12 mouse cellular contexts compared by ENCODE assay signal in genomic region chr6:82755338-82755737, GRCm38 (mm10). TPM values are rescaled to one million over a fixed set of nuclear protein-coding genes. Genes with fewer than 3 reads are reported as not detected.
DNase-seq lines count a peak whose midpoint lies in the region; ATAC-seq and TF ChIP-seq lines count a peak whose summit lies in the region.
"Had no signal": no experiment of that assay in that cellular context is flagged by ENCODE, and none has a peak within 500 bp of the region (broad histone marks: within the 10 kb centered on the region; RNA-seq: fewer than 3 reads in every experiment).

No protein-coding gene starts in this region.

- no peak for TF ChIP-seq EP300 in heart, adult 2 months (IDR thresholded peaks at IDR 0.05; ENCODE audit: insufficient read depth, low read depth, low read length)
- TF ChIP-seq EP300 in liver, postnatal 0 days (IDR thresholded peaks at IDR 0.05; ENCODE audit: low read depth) = no peak

- no peak overlapping the region for H3K4me2 ChIP-seq in liver, postnatal 0 days (ENCODE audit: low read depth, low read length)
- no peak overlapping the region for H3K4me2 ChIP-seq in liver, embryonic 11.5 days
- no peak overlapping the region for H3K4me2 ChIP-seq in midbrain, embryonic 14.5 days (ENCODE audit: low read length)
- H3K4me2 ChIP-seq: hindbrain, embryonic 15.5 days; liver, embryonic 15.5 days had no signal

- intact Hi-C loops in heart, adult 2 months (cut with DNase I) = loop anchor here (2.0 kb wide), 1 partner anchor 17 kb away; no protein-coding TSS in a partner anchor
- intact Hi-C loops in heart, postnatal 36 days (cut with DNase I) = no loop called here

- no peaks in the 10 kb centered on the region for H3K27me3 ChIP-seq in heart, adult 2 months (ENCODE audit: control insufficient read depth, insufficient read depth, low read length)
- no peaks in the 10 kb centered on the region for H3K27me3 ChIP-seq in liver, postnatal 0 days (ENCODE audit: insufficient read depth, low read length)
- H3K27me3 ChIP-seq in liver, embryonic 11.5 days (replicated peaks; ENCODE audit: control insufficient read depth, insufficient read depth, low read length) = no peaks in the 10 kb centered on the region
- H3K27me3 ChIP-seq in E14TG2a.4 (ENCODE audit: insufficient read depth, low read length) = no peaks in the 10 kb centered on the region
- no peaks in the 10 kb centered on the region for H3K27me3 ChIP-seq in midbrain, embryonic 14.5 days (ENCODE audit: control insufficient read depth, insufficient read depth, low read length)
- H3K27me3 ChIP-seq: hindbrain, embryonic 15.5 days; liver, embryonic 15.5 days had no signal

- no peak for DNase-seq in heart, adult 2 months
- DNase-seq in heart, postnatal 36 days = no peak
- no peak for DNase-seq in liver, postnatal 0 days
- DNase-seq in liver, embryonic 11.5 days (ENCODE audit: low spot score) = no peak
- no peak for DNase-seq in adrenal gland, adult (ENCODE audit: inconsistent age in 2 of 2, low spot score in 1 of 2)
- no peak for DNase-seq in midbrain, embryonic 14.5 days
- DNase-seq: kidney, postnatal 10 days; thymus, postnatal 36 days had no signal

- TF ChIP-seq POLR2A in heart, adult 2 months (IDR thresholded peaks at IDR 0.05; ENCODE audit: insufficient read depth, low read depth, low read length) = no peak

- WGBS in heart, adult 2 months = 49% methylated on average over 2 of the region's 2 CpGs
- 52% methylated on average over 2 of the region's 2 CpGs for WGBS in liver, postnatal 0 days (ENCODE audit: insufficient replicate concordance)
- WGBS in liver, embryonic 11.5 days = 42% methylated on average over 2 of the region's 2 CpGs
- 48% methylated on average over 2 of the region's 2 CpGs for WGBS in midbrain, embryonic 14.5 days

- no peak overlapping the region for H3K9ac ChIP-seq in heart, adult 2 months (ENCODE audit: low read depth, low read length)
- H3K9ac ChIP-seq in liver, postnatal 0 days (replicated peaks) = no peak overlapping the region
- H3K9ac ChIP-seq in liver, embryonic 11.5 days (ENCODE audit: low read depth, low read length) = no peak overlapping the region
- no peak overlapping the region for H3K9ac ChIP-seq in midbrain, embryonic 14.5 days (replicated peaks; ENCODE audit: low read length)
- H3K9ac ChIP-seq: hindbrain, embryonic 15.5 days; liver, embryonic 15.5 days had no signal

- H3K36me3 ChIP-seq in heart, adult 2 months (ENCODE audit: control insufficient read depth, insufficient read depth, low read length) = peaks cover 10% of the 10 kb centered on the region
- H3K36me3 ChIP-seq in liver, postnatal 0 days (replicated peaks; ENCODE audit: insufficient read depth, low read length) = peaks cover 6% of the 10 kb centered on the region; the same call in 1 of the 2 replicates
- peaks cover 9% of the 10 kb centered on the region for H3K36me3 ChIP-seq in liver, embryonic 11.5 days (ENCODE audit: control insufficient read depth, insufficient read depth, low read length)
- peaks cover 99% of the 10 kb centered on the region for H3K36me3 ChIP-seq in E14TG2a.4 (ENCODE audit: insufficient read depth, low read length)
- no peaks in the 10 kb centered on the region for H3K36me3 ChIP-seq in midbrain, embryonic 14.5 days (ENCODE audit: control insufficient read depth, insufficient read depth, low read length)
- H3K36me3 ChIP-seq: hindbrain, embryonic 15.5 days had no signal

- peak overlapping the region; percentile 93 for H3K27ac ChIP-seq in heart, adult 2 months
- no peak overlapping the region for H3K27ac ChIP-seq in liver, postnatal 0 days (ENCODE audit: low read depth)
- H3K27ac ChIP-seq in liver, embryonic 11.5 days (ENCODE audit: low read depth, low read length) = no peak overlapping the region
- H3K27ac ChIP-seq in brown adipose tissue, adult 24 weeks (replicated peaks; ENCODE audit: low read depth, low read length) = 0 out of 2 replicates have a peak overlapping the region, but pooled peaks have one; percentile 83
- H3K27ac ChIP-seq in midbrain, embryonic 14.5 days (replicated peaks; ENCODE audit: low read depth, low read length) = no peak overlapping the region
- H3K27ac ChIP-seq: hindbrain, embryonic 15.5 days; liver, embryonic 15.5 days had no signal

- peaks cover 11% of the 10 kb centered on the region for H3K4me1 ChIP-seq in heart, adult 2 months (ENCODE audit: control insufficient read depth, insufficient read depth, low read length)
- H3K4me1 ChIP-seq in liver, postnatal 0 days (ENCODE audit: insufficient read depth) = peaks cover 10% of the 10 kb centered on the region
- peaks cover 21% of the 10 kb centered on the region for H3K4me1 ChIP-seq in liver, embryonic 11.5 days (replicated peaks; ENCODE audit: control insufficient read depth, insufficient read depth, low read length)
- peaks cover 94% of the 10 kb centered on the region for H3K4me1 ChIP-seq in E14TG2a.4 (replicated peaks; ENCODE audit: low read depth, low read length)
- H3K4me1 ChIP-seq in brown adipose tissue, adult 24 weeks (ENCODE audit: control insufficient read depth, insufficient read depth, insufficient read length, low read length) = peaks cover 30% of the 10 kb centered on the region
- H3K4me1 ChIP-seq in midbrain, embryonic 14.5 days (ENCODE audit: control insufficient read depth, insufficient read depth, low read length) = no peaks in the 10 kb centered on the region
- H3K4me1 ChIP-seq: hindbrain, embryonic 15.5 days had no signal

- no peaks in the 10 kb centered on the region for H3K9me3 ChIP-seq in liver, postnatal 0 days (ENCODE audit: low read length)
- no peaks in the 10 kb centered on the region for H3K9me3 ChIP-seq in liver, embryonic 11.5 days (ENCODE audit: control insufficient read depth, low read length)
- H3K9me3 ChIP-seq in E14TG2a.4 (ENCODE audit: low read length) = no peaks in the 10 kb centered on the region
- H3K9me3 ChIP-seq in midbrain, embryonic 14.5 days (ENCODE audit: control insufficient read depth, low read length) = no peaks in the 10 kb centered on the region
- H3K9me3 ChIP-seq: hindbrain, embryonic 15.5 days; liver, embryonic 15.5 days had no signal

- H3K79me2 ChIP-seq in heart, adult 2 months (replicated peaks; ENCODE audit: control insufficient read depth, insufficient read depth, low read length) = no peaks in the 10 kb centered on the region

- peak; percentile 70 for TF ChIP-seq CTCF in heart, adult 2 months (IDR thresholded peaks at IDR 0.05)
- peak; percentile 71 for TF ChIP-seq CTCF in liver, postnatal 0 days (IDR thresholded peaks at IDR 0.05; ENCODE audit: low read depth)
- TF ChIP-seq CTCF in E14TG2a.4 (conservative IDR thresholded peaks at IDR 0.05; ENCODE audit: low read length) = peak; percentile 89

- ATAC-seq in liver, postnatal 0 days = no peak
- no peak for ATAC-seq in liver, embryonic 11.5 days (replicated peaks; ENCODE audit: low FRiP score)
- no peak for ATAC-seq in midbrain, embryonic 14.5 days (ENCODE audit: low FRiP score, low TSS enrichment)

- no peak overlapping the region for H3K4me3 ChIP-seq in heart, adult 2 months
- H3K4me3 ChIP-seq in liver, postnatal 0 days (ENCODE audit: low read depth, low read length) = no peak overlapping the region
- no peak overlapping the region for H3K4me3 ChIP-seq in liver, embryonic 11.5 days (ENCODE audit: low read depth, low read length)
- no peak overlapping the region for H3K4me3 ChIP-seq in E14TG2a.4 (replicated peaks; ENCODE audit: low read length)
- H3K4me3 ChIP-seq in brown adipose tissue, adult 24 weeks (ENCODE audit: insufficient read depth, low read depth, low read length) = no peak overlapping the region
- no peak overlapping the region for H3K4me3 ChIP-seq in midbrain, embryonic 14.5 days (replicated peaks; ENCODE audit: low read depth, low read length)
- H3K4me3 ChIP-seq: hindbrain, embryonic 15.5 days; liver, embryonic 15.5 days had no signal

RNA-seq across cellular contexts. Expression of gene Hk2, which starts 18.9 kb away (rescaled TPM):
- 100 to 1,000 TPM; 325 to 363 TPM for total RNA-seq in heart, adult 2 months (2021)
- polyA plus RNA-seq in heart, adult 2 months (2012; rRNA removed) = 104 and 173 TPM in 2 replicates
- 100 to 1,000 TPM; 271 to 285 TPM for total RNA-seq in heart, postnatal 36 days (2021)
- 3.0 and 3.3 TPM in 2 replicates for polyA plus RNA-seq in liver, postnatal 0 days (2015; fragmentation: Nextera tagmentation; extraction: Ambion mirVana)
- 25.0 and 29.0 TPM in 2 replicates for polyA plus RNA-seq in liver, embryonic 11.5 days (2014; fragmentation: Nextera tagmentation; extraction: Ambion mirVana)
- polyA plus RNA-seq in brown adipose tissue, adult 24 weeks (2012; ENCODE audit: insufficient read depth, insufficient read length, missing spikeins) = 216 and 558 TPM in 2 replicates
- polyA plus RNA-seq in midbrain, embryonic 14.5 days (2014; fragmentation: Nextera tagmentation; extraction: Ambion mirVana) = 2.4 and 4.0 TPM in 2 replicates

RNA-seq across cellular contexts. Expression of gene Pole4, which starts 50.2 kb away (rescaled TPM):
- total RNA-seq in heart, adult 2 months (2021) = 10 to 100 TPM; 15.5 to 16.7 TPM
- 9.2 and 19.5 TPM in 2 replicates for polyA plus RNA-seq in heart, adult 2 months (2012; rRNA removed)
- 10 to 100 TPM; 15.6 to 18.7 TPM for total RNA-seq in heart, postnatal 36 days (2021)
- 87.7 and 87.9 TPM in 2 replicates for polyA plus RNA-seq in liver, postnatal 0 days (2015; fragmentation: Nextera tagmentation; extraction: Ambion mirVana)
- 106 and 108 TPM in 2 replicates for polyA plus RNA-seq in liver, embryonic 11.5 days (2014; fragmentation: Nextera tagmentation; extraction: Ambion mirVana)
- polyA plus RNA-seq in brown adipose tissue, adult 24 weeks (2012; ENCODE audit: insufficient read depth, insufficient read length, missing spikeins) = 61.9 and 64.7 TPM in 2 replicates
- 119 and 134 TPM in 2 replicates for polyA plus RNA-seq in midbrain, embryonic 14.5 days (2014; fragmentation: Nextera tagmentation; extraction: Ambion mirVana)

Comparison
In these comparisons a context has a peak if more than half of its experiments do, and no peak if none do; other contexts are left out.
1. H3K27ac ChIP-seq: peak in heart, adult 2 months (single experiment) and brown adipose tissue, adult 24 weeks (single experiment); none in liver, postnatal 0 days (single experiment), liver, embryonic 11.5 days (single experiment) and midbrain, embryonic 14.5 days (single experiment).
2. Peak in every context shown above with its lines, with median percentiles within 50 percentile points of each other: CTCF ChIP-seq.